Comparison of ENCODE assay signal across 15 mouse cellular contexts in genomic region chr3:75651603-75652115, GRCm38 (mm10).
"Had no signal": no experiment of that assay in that cellular context is flagged by ENCODE, and none has a peak within 500 bp of the region (broad histone marks: within the 10 kb centered on the region; RNA-seq: fewer than 3 reads in every experiment).

No protein-coding gene starts in this region.

- H3K4me1 ChIP-seq: liver, embryonic 15.5 days; midbrain, embryonic 10.5 days; midbrain, embryonic 12.5 days; neural tube, embryonic 12.5 days had no signal

- DNase-seq: liver, postnatal 0 days; lung, embryonic 14.5 days; lung, postnatal 10 days; lung, postnatal 4 days; midbrain, embryonic 14.5 days; right cerebral cortex, postnatal 14 days; spleen, adult 18-20 months; thymus, adult 18-20 months; thymus, postnatal 25 days; thymus, postnatal 4 days had no signal

- H3K9ac ChIP-seq: liver, embryonic 15.5 days; liver, postnatal 0 days; lung, embryonic 14.5 days; midbrain, embryonic 12.5 days; neural tube, embryonic 12.5 days had no signal

- H3K9me3 ChIP-seq: liver, embryonic 15.5 days; midbrain, embryonic 10.5 days; midbrain, embryonic 12.5 days; neural tube, embryonic 12.5 days had no signal

- H3K36me3 ChIP-seq: liver, embryonic 15.5 days; midbrain, embryonic 10.5 days; midbrain, embryonic 12.5 days; neural tube, embryonic 12.5 days had no signal

- H3K27ac ChIP-seq: liver, embryonic 15.5 days; midbrain, embryonic 10.5 days; midbrain, embryonic 12.5 days; neural tube, embryonic 12.5 days had no signal

- H3K27me3 ChIP-seq: liver, embryonic 15.5 days; midbrain, embryonic 12.5 days; neural tube, embryonic 12.5 days had no signal

- H3K4me3 ChIP-seq: liver, embryonic 15.5 days; midbrain, embryonic 10.5 days; midbrain, embryonic 12.5 days; myocyte; neural tube, embryonic 12.5 days had no signal
